ENCODE assay signal across 8 mouse cellular contexts in genomic region chr10:3740504-3741388, GRCm38 (mm10). TPM values are rescaled to one million over a fixed set of nuclear protein-coding genes. Genes with fewer than 3 reads are reported as not detected.
DNase-seq lines count a peak whose midpoint lies in the region; ATAC-seq and TF ChIP-seq lines count a peak whose summit lies in the region.

No protein-coding gene starts in this region.

- H3K4me1 ChIP-seq in intestine, postnatal 0 days (replicated peaks; ENCODE audit: control insufficient read depth, insufficient read depth, low read length), result 0 out of 2 replicates have a peak, but pooled peaks cover 3% of the 10 kb centered on the region
- peaks cover 15% of the 10 kb centered on the region for H3K4me1 ChIP-seq in limb, embryonic 14.5 days (ENCODE audit: control insufficient read depth, insufficient read depth, low read length)
- peaks cover 10% of the 10 kb centered on the region; the same call in 1 of the 2 replicates for H3K4me1 ChIP-seq in midbrain, embryonic 14.5 days (ENCODE audit: control insufficient read depth, insufficient read depth, low read length)
- 0 out of 2 replicates have a peak, but pooled peaks cover 4% of the 10 kb centered on the region for H3K4me1 ChIP-seq in stomach, embryonic 16.5 days (ENCODE audit: control insufficient read depth, insufficient read depth, low read length)

- peak; percentile 84 for TF ChIP-seq CTCF in intestine, postnatal 0 days (IDR thresholded peaks at IDR 0.05; ENCODE audit: low read depth)

- TF ChIP-seq POLR2A in limb, embryonic 14.5 days (IDR thresholded peaks at IDR 0.05; ENCODE audit: borderline replicate concordance, extremely low read depth, insufficient read depth, insufficient read length), result peak; percentile 53; the same call in 1 of the 2 replicates

- peak overlapping the region; percentile 98 for H3K4me2 ChIP-seq in intestine, postnatal 0 days (replicated peaks; ENCODE audit: low read depth)
- H3K4me2 ChIP-seq in limb, embryonic 14.5 days (replicated peaks; ENCODE audit: low read depth, low read length, severe bottlenecking), result peak overlapping the region; percentile 84
- peak overlapping the region; percentile 99 for H3K4me2 ChIP-seq in midbrain, embryonic 14.5 days (ENCODE audit: low read length)
- peak overlapping the region; percentile 87 for H3K4me2 ChIP-seq in stomach, embryonic 16.5 days (ENCODE audit: low read depth, low read length)

- H3K36me3 ChIP-seq in intestine, postnatal 0 days (ENCODE audit: control insufficient read depth, insufficient read depth), result no peaks in the 10 kb centered on the region
- H3K36me3 ChIP-seq in limb, embryonic 14.5 days (ENCODE audit: control insufficient read depth, insufficient read depth, low read length), result no peaks in the 10 kb centered on the region
- H3K36me3 ChIP-seq in midbrain, embryonic 14.5 days (ENCODE audit: control insufficient read depth, insufficient read depth, low read length), result no peaks in the 10 kb centered on the region
- H3K36me3 ChIP-seq in stomach, embryonic 16.5 days (ENCODE audit: control insufficient read depth, insufficient read depth, low read length), result no peaks in the 10 kb centered on the region

- peak overlapping the region; percentile 64 for H3K9ac ChIP-seq in intestine, postnatal 0 days (ENCODE audit: low read depth, low read length)
- peak overlapping the region; percentile 83 for H3K9ac ChIP-seq in limb, embryonic 14.5 days (ENCODE audit: low read depth, low read length, severe bottlenecking)
- peak overlapping the region; percentile 60 for H3K9ac ChIP-seq in midbrain, embryonic 14.5 days (replicated peaks; ENCODE audit: low read length)
- H3K9ac ChIP-seq in stomach, embryonic 16.5 days (ENCODE audit: low read length), result peak overlapping the region; percentile 86

- H3K9me3 ChIP-seq in intestine, postnatal 0 days (ENCODE audit: control insufficient read depth), result no peaks in the 10 kb centered on the region
- no peaks in the 10 kb centered on the region for H3K9me3 ChIP-seq in limb, embryonic 14.5 days (ENCODE audit: control insufficient read depth, low read length)
- H3K9me3 ChIP-seq in midbrain, embryonic 14.5 days (ENCODE audit: control insufficient read depth, low read length), result no peaks in the 10 kb centered on the region
- H3K9me3 ChIP-seq in stomach, embryonic 16.5 days (replicated peaks; ENCODE audit: control insufficient read depth, low read length), result no peaks in the 10 kb centered on the region

- no peaks in the 10 kb centered on the region for H3K27me3 ChIP-seq in intestine, postnatal 0 days (replicated peaks; ENCODE audit: control insufficient read depth, insufficient read depth, low read length)
- no peaks in the 10 kb centered on the region for H3K27me3 ChIP-seq in limb, embryonic 14.5 days (ENCODE audit: control insufficient read depth, insufficient read depth, low read length)
- no peaks in the 10 kb centered on the region for H3K27me3 ChIP-seq in midbrain, embryonic 14.5 days (ENCODE audit: control insufficient read depth, insufficient read depth, low read length)
- H3K27me3 ChIP-seq in stomach, embryonic 16.5 days (ENCODE audit: control insufficient read depth, insufficient read depth, low read length), result no peaks in the 10 kb centered on the region

- peak overlapping the region; percentile 78 for H3K4me3 ChIP-seq in intestine, postnatal 0 days (ENCODE audit: low read depth, low read length)
- peak overlapping the region; percentile 80 for H3K4me3 ChIP-seq in limb, embryonic 14.5 days (replicated peaks; ENCODE audit: low read length)
- H3K4me3 ChIP-seq in midbrain, embryonic 14.5 days (replicated peaks; ENCODE audit: low read depth, low read length), result peak overlapping the region; percentile 52
- H3K4me3 ChIP-seq in stomach, embryonic 16.5 days (replicated peaks; ENCODE audit: low read length), result peak overlapping the region; percentile 78

- peak; percentile 7 to 11 for DNase-seq in left cerebral cortex, adult 18-20 months (ENCODE audit: low spot score in 2 of 2)
- no peak for DNase-seq in left cerebral cortex, adult 11 months (ENCODE audit: low spot score)
- peak; percentile 85 for DNase-seq in embryo, embryonic 11 days
- peak; percentile 52 for DNase-seq in gonadal fat pad, adult 2 months (ENCODE audit: low read depth)
- peak; percentile 86 for DNase-seq in limb, embryonic 14.5 days (ENCODE audit: low spot score)
- peak; percentile 85 for DNase-seq in midbrain, embryonic 14.5 days

- WGBS in intestine, postnatal 0 days, result under 1% methylated on average over 36 of the region's 47 CpGs
- under 1% methylated on average over 31 of the region's 47 CpGs for whole genome bisulfite sequencing in limb, embryonic 14.5 days
- WGBS in midbrain, embryonic 14.5 days, result under 1% methylated on average over 40 of the region's 47 CpGs
- under 1% methylated on average over 37 of the region's 47 CpGs for WGBS in stomach, embryonic 16.5 days

- ATAC-seq in intestine, postnatal 0 days, result peak; percentile 71
- ATAC-seq in limb, embryonic 14.5 days (ENCODE audit: low FRiP score, low read depth), result peak; percentile 69
- ATAC-seq in midbrain, embryonic 14.5 days (ENCODE audit: low FRiP score, low TSS enrichment), result peak; percentile 73
- peak; percentile 65 for ATAC-seq in stomach, embryonic 16.5 days (ENCODE audit: insufficient read depth, low FRiP score)

- H3K27ac ChIP-seq in intestine, postnatal 0 days (ENCODE audit: low read depth, low read length), result peak overlapping the region; percentile 86
- peak overlapping the region; percentile 90 for H3K27ac ChIP-seq in limb, embryonic 14.5 days (replicated peaks; ENCODE audit: low read depth, low read length)
- peak overlapping the region; percentile 70 for H3K27ac ChIP-seq in midbrain, embryonic 14.5 days (replicated peaks; ENCODE audit: low read depth, low read length)
- peak overlapping the region; percentile 93 for H3K27ac ChIP-seq in stomach, embryonic 16.5 days (ENCODE audit: low read length)

RNA-seq across cellular contexts. Expression of gene Plekhg1, which starts 0.6 kb away (rescaled TPM):
- total RNA-seq in left cerebral cortex, adult 18-20 months (2021), result 1 to 10 TPM; 7.2 to 8.6 TPM
- 13.0 and 14.8 TPM in 2 replicates for polyA plus RNA-seq in gonadal fat pad, adult 2 months (2012; rRNA removed)
- polyA plus RNA-seq in intestine, postnatal 0 days (2015; fragmentation: Nextera tagmentation; extraction: Ambion mirVana), result 2.1 and 2.6 TPM in 2 replicates
- 13.4 and 14.3 TPM in 2 replicates for polyA plus RNA-seq in limb, embryonic 14.5 days (2012; rRNA removed)
- 18.7 and 20.9 TPM in 2 replicates for polyA plus RNA-seq in limb, embryonic 14.5 days (2014; fragmentation: Nextera tagmentation; extraction: Ambion mirVana)
- 3.4 and 8.9 TPM in 2 replicates for polyA plus RNA-seq in midbrain, embryonic 14.5 days (2014; fragmentation: Nextera tagmentation; extraction: Ambion mirVana)
- 11.7 and 14.0 TPM in 2 replicates for polyA plus RNA-seq in stomach, embryonic 16.5 days (2015; fragmentation: Nextera tagmentation; extraction: Ambion mirVana)
